Mouse (Mus musculus): Measurements from ENCODE around the gene Hist1h2ba.

Hist1h2ba gene

DNA sequence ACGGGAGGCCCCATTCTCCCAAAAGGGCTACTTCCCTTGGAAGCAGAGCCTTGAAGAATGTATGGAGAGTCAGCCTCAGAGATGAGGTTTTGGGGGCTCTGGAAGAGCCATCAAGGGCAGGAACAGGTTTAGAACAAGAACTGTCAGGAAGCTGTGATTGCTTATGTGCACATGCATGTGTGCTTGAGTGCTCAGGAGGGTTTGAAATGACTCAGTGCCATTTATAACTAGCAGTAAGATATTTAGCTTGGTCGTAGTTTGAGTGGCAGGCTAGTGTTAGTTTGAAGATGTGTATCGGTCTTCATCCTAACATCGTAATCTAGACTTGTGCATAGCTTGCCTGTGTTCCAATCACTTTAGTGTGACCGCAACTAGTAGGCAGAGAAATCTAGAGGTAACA lies 27.1 kb downstream of the Hist1h2ba start:
- DNase-seq (ENCODE audit: low spot score in 2 of 2): no peak

GRCm38 (mm10) chr13:23898242-23898641 lies 35.7 kb downstream of the Hist1h2ba start:
- no peak for DNase-seq (ENCODE audit: low spot score in 2 of 2)

DNA sequence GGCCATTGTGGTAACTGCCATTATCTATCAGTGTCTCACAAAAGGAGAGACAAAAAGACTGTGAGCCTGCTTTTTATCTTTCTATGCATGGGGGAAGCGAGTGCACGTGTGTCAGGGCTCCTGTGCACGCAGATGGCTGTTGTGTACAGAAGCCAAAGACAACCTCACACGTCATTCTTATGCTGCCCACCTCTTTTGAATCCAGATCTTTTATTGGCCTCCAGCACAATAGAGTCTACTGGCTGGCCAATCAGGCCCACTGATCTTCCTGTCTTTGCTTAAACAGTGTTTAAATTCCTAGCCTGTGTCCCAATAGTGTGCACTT lies 40.7 kb downstream of the Hist1h2ba start:
- no peak for DNase-seq (ENCODE audit: low spot score in 2 of 2)

GRCm38 (mm10) chr13:23892592-23893268 lies 41.2 kb downstream of the Hist1h2ba start:
- DNase-seq (ENCODE audit: low spot score in 2 of 2): no peak

DNA sequence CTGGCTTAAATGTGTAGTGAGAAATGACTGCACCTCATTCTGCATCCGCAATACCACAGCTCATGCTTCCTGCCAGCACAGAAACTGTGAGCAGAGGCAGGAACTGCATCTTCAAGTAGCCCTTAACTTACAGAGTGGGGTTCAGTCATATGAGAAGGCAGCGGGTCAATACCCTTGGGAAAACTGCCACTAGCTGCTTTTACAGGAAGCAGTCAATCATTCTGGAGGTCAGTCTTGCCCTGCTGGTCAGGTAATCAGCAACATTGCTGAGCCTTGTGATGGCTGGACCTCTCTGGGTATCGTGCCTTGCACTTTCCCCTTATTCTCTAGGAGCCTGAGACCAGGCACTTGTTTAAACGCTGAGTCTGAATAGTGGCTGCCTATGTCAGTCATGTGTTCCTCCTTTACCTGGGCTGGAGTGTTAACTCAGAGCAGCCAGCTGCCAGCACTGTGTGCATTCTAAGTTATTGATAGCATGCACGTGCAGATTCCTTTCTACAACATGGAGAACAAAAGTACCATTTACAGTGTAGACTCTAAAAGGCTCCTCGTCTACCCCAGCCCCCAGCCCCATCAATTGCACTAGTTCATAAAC lies 44.8 kb downstream of the Hist1h2ba start:
- no peak for DNase-seq (ENCODE audit: low spot score in 2 of 2)

GRCm38 (mm10) chr13:23887026-23887725 lies 46.8 kb downstream of the Hist1h2ba start:
- DNase-seq (ENCODE audit: low spot score in 2 of 2): no peak

DNA sequence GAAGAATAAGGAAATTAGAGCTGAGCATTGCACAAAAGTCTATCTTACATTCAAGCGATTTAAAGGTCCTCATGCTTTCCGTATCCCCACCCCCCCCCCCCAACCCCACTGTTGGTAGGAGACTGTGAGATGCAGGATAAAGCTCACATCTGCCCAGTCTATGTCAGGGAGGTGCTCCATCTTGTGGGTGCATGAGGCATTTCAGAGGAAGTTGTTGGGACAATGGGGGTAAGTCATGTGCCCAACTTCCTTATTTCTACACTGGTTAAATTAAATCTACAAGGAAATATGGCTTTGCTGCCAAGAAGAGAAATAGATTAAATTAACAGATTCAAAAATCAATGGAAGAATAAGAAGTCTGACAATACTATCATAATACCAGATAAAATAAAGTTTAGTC lies 48.4 kb downstream of the Hist1h2ba start:
- no peak for DNase-seq (ENCODE audit: low spot score in 2 of 2)

All from frontal cortex, postnatal 36 days (tissue).